20 mouse cellular contexts compared by ENCODE assay signal in the genomic region with DNA sequence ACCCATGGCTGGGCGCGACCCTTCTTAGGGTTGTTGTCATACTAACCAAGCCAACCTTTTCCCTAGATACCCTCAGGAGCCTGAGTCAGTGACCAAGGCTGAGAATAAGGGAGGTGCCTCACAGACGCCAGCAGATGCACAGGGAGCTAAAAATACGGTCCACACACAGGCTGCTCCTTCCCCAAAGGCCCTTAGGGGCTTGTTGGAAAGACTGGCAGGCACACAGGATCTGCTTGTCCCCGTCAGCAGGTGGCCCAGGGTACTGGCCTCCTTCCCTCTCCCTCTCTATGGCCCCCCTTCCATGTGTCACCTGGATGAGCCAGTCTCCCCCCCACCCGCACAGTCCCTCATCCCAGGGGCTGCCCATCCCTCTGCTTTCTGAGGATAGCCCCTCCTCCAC. TPM values are rescaled to one million over a fixed set of nuclear protein-coding genes. Genes with fewer than 3 reads are reported as not detected.
A peak's percentile ranks its signal among the peaks of the same experiment; 100 is the strongest.
DNase-seq lines count a peak whose midpoint lies in the region; ATAC-seq and TF ChIP-seq lines count a peak whose summit lies in the region.
"Had no signal": no experiment of that assay in that cellular context is flagged by ENCODE, and none has a peak within 500 bp of the region (broad histone marks: within the 10 kb centered on the region; RNA-seq: fewer than 3 reads in every experiment).

No protein-coding gene starts in this region.

- ATAC-seq in heart, postnatal 0 days (ENCODE audit: insufficient read depth, low read depth), result peak; percentile 65
- ATAC-seq: forebrain, embryonic 13.5 days; intestine, embryonic 16.5 days had no signal

- H3K4me3 ChIP-seq in gastrocnemius, adult 2 months, result no peak overlapping the region
- no peak overlapping the region for H3K4me3 ChIP-seq in heart, postnatal 0 days (ENCODE audit: low read depth, low read length)
- H3K4me3 ChIP-seq: forebrain, embryonic 13.5 days; limb, embryonic 12.5 days; liver, embryonic 13.5 days; megakaryocyte, embryonic 14.5 days had no signal

- TF ChIP-seq CTCF in gastrocnemius, adult 2 months (IDR thresholded peaks at IDR 0.05), result no peak
- no peak for TF ChIP-seq CTCF in heart, postnatal 0 days (IDR thresholded peaks at IDR 0.05; ENCODE audit: low read depth)

- no peaks in the 10 kb centered on the region for H3K36me3 ChIP-seq in heart, postnatal 0 days (replicated peaks; ENCODE audit: control insufficient read depth, insufficient read depth, low read length)
- H3K36me3 ChIP-seq: limb, embryonic 12.5 days; liver, embryonic 13.5 days had no signal

- DNase-seq in gastrocnemius, adult 2 months, result peak; percentile 72
- DNase-seq in gastrocnemius, postnatal 36 days, result no peak
- DNase-seq in 3T3-L1 (ENCODE audit: low read depth, low spot score), result peak; percentile 31
- peak; percentile 67 to 68 for DNase-seq in heart, adult 9 months (ENCODE audit: low spot score in 2 of 2)
- peak; percentile 79 for DNase-seq in heart, postnatal 0 days (ENCODE audit: low spot score)
- no peak for DNase-seq in lung, postnatal 25 days (ENCODE audit: low spot score)
- DNase-seq in lung, postnatal 4 days, result no peak
- DNase-seq in right cerebral cortex, postnatal 4 days, result no peak
- DNase-seq: B cell, adult 2 months; cerebellum, adult 9-11 months; liver, embryonic 13.5 days had no signal

- peaks cover 25% of the 10 kb centered on the region for H3K4me1 ChIP-seq in heart, postnatal 0 days (ENCODE audit: control insufficient read depth, insufficient read depth)
- H3K4me1 ChIP-seq: liver, embryonic 13.5 days had no signal

- 44% methylated on average over 6 of the region's 6 CpGs for WGBS in heart, postnatal 0 days

- no peak for TF ChIP-seq EP300 in heart, postnatal 0 days (IDR thresholded peaks at IDR 0.05; ENCODE audit: low read depth)

- H3K27me3 ChIP-seq in heart, postnatal 0 days (ENCODE audit: control insufficient read depth, insufficient read depth, low read length), result no peaks in the 10 kb centered on the region
- H3K27me3 ChIP-seq: forebrain, embryonic 13.5 days; limb, embryonic 12.5 days had no signal

- no peak overlapping the region for H3K9ac ChIP-seq in heart, postnatal 0 days (replicated peaks; ENCODE audit: low read depth, low read length)
- H3K9ac ChIP-seq: forebrain, embryonic 13.5 days; hindbrain, embryonic 14.5 days; limb, embryonic 12.5 days; liver, embryonic 13.5 days had no signal

- H3K4me2 ChIP-seq in heart, postnatal 0 days (ENCODE audit: low read depth, low read length), result no peak overlapping the region
- H3K4me2 ChIP-seq: forebrain, embryonic 13.5 days; hindbrain, embryonic 14.5 days; limb, embryonic 12.5 days; liver, embryonic 13.5 days had no signal

- H3K27ac ChIP-seq in gastrocnemius, adult 2 months, result peak overlapping the region; percentile 83
- H3K27ac ChIP-seq in heart, postnatal 0 days (ENCODE audit: low read depth), result peak overlapping the region; percentile 85
- H3K27ac ChIP-seq: forebrain, embryonic 13.5 days; hindbrain, embryonic 14.5 days; limb, embryonic 12.5 days; liver, embryonic 13.5 days had no signal

- intact Hi-C loops in gastrocnemius, adult 2 months (cut with DNase I), result no loop called here
- intact Hi-C loops in gastrocnemius, postnatal 36 days (cut with DNase I), result no loop called here

- no peaks in the 10 kb centered on the region for H3K9me3 ChIP-seq in heart, postnatal 0 days (replicated peaks; ENCODE audit: control insufficient read depth, low read length)
- H3K9me3 ChIP-seq: forebrain, embryonic 13.5 days; limb, embryonic 12.5 days; liver, embryonic 13.5 days; megakaryocyte, embryonic 14.5 days had no signal

RNA-seq across cellular contexts. Expression of gene Apol6, which starts 16.9 kb away (rescaled TPM):
- total RNA-seq in gastrocnemius, adult 2 months (2021), result 10 to 100 TPM; 27.7 to 71.1 TPM
- total RNA-seq in gastrocnemius, postnatal 36 days (2021), result 10 to 100 TPM; 34.5 to 38.8 TPM
- not detected in 2 replicates for total RNA-seq in heart, postnatal 0 days (2014; rRNA removed; ENCODE audit: low replicate concordance)
- 0.11 TPM in 2 replicates for polyA plus RNA-seq in heart, postnatal 0 days (2015; fragmentation: Nextera tagmentation; extraction: Ambion mirVana)
- total RNA-seq: layer of hippocampus, adult 18-20 months had no signal
- polyA plus RNA-seq: forebrain, embryonic 13.5 days; hindbrain, embryonic 14.5 days; kidney, embryonic 16.5 days; limb, embryonic 12.5 days; neural tube, embryonic 11.5 days; thymus, postnatal 0 days had no signal

RNA-seq across cellular contexts. Expression of gene Mb, which starts 22.8 kb away (rescaled TPM):
- 1,000 to 10,000 TPM; 3,091 to 7,772 TPM for total RNA-seq in gastrocnemius, adult 2 months (2021)
- total RNA-seq in gastrocnemius, postnatal 36 days (2021), result 1,000 to 10,000 TPM; 2,788 to 3,377 TPM
- total RNA-seq in heart, postnatal 0 days (2014; rRNA removed; ENCODE audit: low replicate concordance), result 4,504 and 5,889 TPM in 2 replicates
- polyA plus RNA-seq in heart, postnatal 0 days (2015; fragmentation: Nextera tagmentation; extraction: Ambion mirVana), result 3,958 and 4,151 TPM in 2 replicates
- polyA plus RNA-seq: forebrain, embryonic 13.5 days had no signal

Comparison
In these comparisons a context has a peak if more than half of its experiments do, and no peak if none do; other contexts are left out.
1. DNase-seq: peak in gastrocnemius, adult 2 months (single experiment), 3T3-L1 (single experiment), heart, adult 9 months (2 of 2) and heart, postnatal 0 days (single experiment); none in gastrocnemius, postnatal 36 days (0 of 2), lung, postnatal 25 days (single experiment), lung, postnatal 4 days (0 of 2) and right cerebral cortex, postnatal 4 days (single experiment).
2. RNA of gene Apol6, which starts 16.9 kb away (total RNA-seq): 27.7 to 71.1 TPM in gastrocnemius, adult 2 months and 34.5 to 38.8 TPM in gastrocnemius, postnatal 36 days; not detected in heart, postnatal 0 days; every median in the first group is over 10 times any median in the second.